Mouse (Mus musculus) E14TG2a.4 (cell line): Measurements from ENCODE around the gene Atp6v1g3.

Experiments
- H3K27me3 ChIP-seq: 2 replicates; pipeline ENCODE4 v1.6.1; 2014; ENCODE audit warnings: low read length, control low read depth; ENCODE audit not compliant: insufficient read depth
- H3K36me3 ChIP-seq: 2 replicates; pipeline ENCODE4 v1.6.1; 2014; ENCODE audit warnings: low read length, control low read depth; ENCODE audit not compliant: insufficient read depth
- H3K4me1 ChIP-seq: replicated peaks from 2 replicates; pipeline ENCODE4 v1.6.1; 2014; ENCODE audit warnings: low read depth, low read length, control low read depth
- H3K4me3 ChIP-seq: replicated peaks from 2 replicates; pipeline ENCODE4 v1.5.1; 2014; ENCODE audit warnings: mild to moderate bottlenecking, low read length
- H3K9me3 ChIP-seq: 2 replicates; pipeline ENCODE4 v1.6.1; 2014; ENCODE audit warnings: low read length, control low read depth
- CTCF ChIP-seq: conservative IDR thresholded peaks from 2 replicates; pipeline ENCODE4 v1.5.1; 2014; ENCODE audit warnings: low read length
- NANOG ChIP-seq: IDR thresholded peaks from 2 replicates; pipeline ENCODE4 v1.6.1; 2014; ENCODE audit warnings: borderline replicate concordance, low read length, mixed read lengths
- POU5F1 ChIP-seq: IDR thresholded peaks from 2 replicates; pipeline ENCODE4 v1.6.1; 2014; ENCODE audit warnings: low read length, borderline replicate concordance

The Atp6v1g3 gene

DNA sequence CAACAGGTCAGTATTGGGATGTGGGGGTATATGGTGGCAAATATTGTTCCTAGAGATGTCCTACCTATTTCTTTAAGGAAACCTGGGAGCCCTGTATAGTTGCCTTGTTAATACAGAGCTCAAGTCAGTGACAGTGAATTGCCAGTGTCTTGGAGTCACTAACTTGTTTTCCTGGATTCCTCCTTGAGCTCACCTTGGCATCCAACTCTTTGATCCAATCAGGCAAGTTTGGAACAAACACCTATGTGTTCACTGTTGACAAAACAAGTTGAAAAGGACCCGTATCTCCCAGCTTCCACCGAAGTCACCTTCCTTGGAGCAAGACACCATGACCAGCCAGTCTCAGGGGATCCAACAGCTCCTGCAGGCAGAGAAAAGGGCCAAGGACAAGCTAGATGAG lies at the start of gene Atp6v1g3:
Gene Atp6v1g3, plus strand, starts transcription at position 301 of the 400 bp plus-strand sequence.
- TF ChIP-seq CTCF (no peak), NANOG (no peak), POU5F1 (no peak)
- H3K9me3 ChIP-seq: no peaks in the 10 kb centered on the region

DNA sequence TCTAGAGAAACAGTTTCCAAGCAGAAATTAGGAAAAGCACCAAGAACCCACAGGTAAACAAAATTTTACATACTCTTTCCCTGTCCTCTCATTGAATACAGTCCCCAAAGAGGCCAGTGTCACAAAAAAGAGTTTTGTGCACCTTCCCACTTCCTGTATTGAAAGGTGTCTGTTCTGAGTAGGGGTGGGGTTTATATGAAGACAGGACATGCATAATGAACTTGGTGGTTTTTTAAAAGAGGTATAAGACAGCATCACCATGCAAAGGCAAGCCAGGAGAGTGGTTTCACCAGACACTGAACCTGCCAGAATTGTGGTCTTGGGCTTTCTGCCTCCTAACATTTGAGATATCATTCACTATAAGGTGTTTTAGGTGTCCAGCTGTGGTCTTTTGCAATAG lies 40.5 kb upstream of the Atp6v1g3 start:
- Histone ChIP-seq H3K27me3 (no peaks in the 10 kb centered on the region), H3K36me3 (no peaks in the 10 kb centered on the region), H3K4me1 (no peaks in the 10 kb centered on the region), H3K9me3 (peaks cover 31% of the 10 kb centered on the region), H3K4me3 (no peak overlapping the region)
- no peak for TF ChIP-seq CTCF
- no peak for TF ChIP-seq POU5F1
- TF ChIP-seq NANOG: no peak

More for the DNA sequence above, at the start of gene Atp6v1g3:
- no peaks in the 10 kb centered on the region for H3K4me1 ChIP-seq
- H3K36me3 ChIP-seq: no peaks in the 10 kb centered on the region
- H3K27me3 ChIP-seq: no peaks in the 10 kb centered on the region
- H3K4me3 ChIP-seq: no peak within 1 kb of the TSS

DNA sequence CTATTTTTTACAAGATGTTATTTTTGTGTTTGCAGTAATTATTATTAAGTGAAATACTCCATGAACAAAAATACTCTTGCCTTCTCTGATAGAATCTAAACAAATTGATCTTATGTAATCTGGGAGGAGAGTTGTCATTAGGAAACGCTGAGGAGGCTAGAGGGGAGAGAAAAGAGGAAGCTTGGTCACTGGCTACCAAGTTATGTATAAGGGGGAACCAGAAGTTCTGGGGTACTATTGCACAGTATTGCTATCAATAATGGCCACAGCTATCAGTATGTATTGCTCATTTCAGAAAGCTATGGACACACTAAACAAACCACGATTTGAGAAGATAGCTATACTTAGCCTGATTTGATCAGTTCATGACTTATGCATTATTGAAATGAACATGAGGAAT lies 36.3 kb upstream of the Atp6v1g3 start:
- Histone ChIP-seq H3K9me3 (peaks cover 10% of the 10 kb centered on the region; the same call in 1 of the 2 replicates), H3K27me3 (no peaks in the 10 kb centered on the region), H3K4me3 (no peak overlapping the region), H3K36me3 (no peaks in the 10 kb centered on the region), H3K4me1 (no peaks in the 10 kb centered on the region)
- no peak for TF ChIP-seq NANOG
- TF ChIP-seq CTCF: no peak

DNA sequence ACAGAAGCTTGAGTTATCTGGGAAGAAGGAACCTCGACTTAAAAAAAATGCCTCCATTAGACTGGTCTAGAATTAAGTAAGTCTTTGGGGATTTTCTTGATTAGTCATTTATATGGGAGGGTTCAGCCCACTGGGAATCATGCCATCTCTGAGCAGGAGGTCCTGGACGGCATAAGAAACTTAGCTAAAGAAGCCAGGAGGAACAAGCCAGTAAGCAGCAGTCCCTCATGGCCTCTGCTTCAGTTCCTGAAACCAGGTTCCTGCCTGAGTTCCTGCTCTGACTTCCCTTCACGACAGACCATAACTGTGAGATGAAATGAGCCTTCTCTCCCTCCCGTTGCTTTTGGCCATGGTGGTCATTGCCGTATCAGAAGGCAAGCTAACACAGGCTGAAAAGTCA lies 29.6 kb upstream of the Atp6v1g3 start:
- Histone ChIP-seq H3K27me3 (no peaks in the 10 kb centered on the region), H3K36me3 (no peaks in the 10 kb centered on the region), H3K4me1 (no peaks in the 10 kb centered on the region), H3K4me3 (no peak overlapping the region), H3K9me3 (no peaks in the 10 kb centered on the region)
- TF ChIP-seq CTCF (no peak), POU5F1 (no peak), NANOG (no peak)

DNA sequence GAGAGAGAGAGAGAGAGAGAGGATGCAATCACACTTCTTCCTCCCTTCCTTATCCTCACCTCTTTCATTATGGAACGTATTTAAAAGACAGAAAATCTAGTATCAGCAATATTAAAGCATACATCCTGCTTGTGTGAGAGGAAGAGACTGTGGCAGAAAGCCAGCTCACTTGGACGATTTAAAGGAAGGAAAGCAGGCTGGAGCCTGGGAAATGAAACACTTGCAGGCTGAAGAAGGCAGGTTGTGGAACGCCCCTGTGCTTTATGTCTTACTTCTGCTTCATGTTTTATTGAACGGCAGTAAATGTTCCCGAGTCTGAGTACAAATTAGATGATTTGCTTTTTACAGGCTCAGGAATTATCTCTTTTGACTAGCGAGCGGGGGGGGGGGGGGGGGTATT lies 29.1 kb upstream of the Atp6v1g3 start:
- TF ChIP-seq NANOG (no peak), CTCF (no peak), POU5F1 (no peak)
- H3K4me1 ChIP-seq: no peaks in the 10 kb centered on the region
- H3K4me3 ChIP-seq: no peak overlapping the region
- no peaks in the 10 kb centered on the region for H3K36me3 ChIP-seq
- no peaks in the 10 kb centered on the region for H3K27me3 ChIP-seq
- H3K9me3 ChIP-seq: no peaks in the 10 kb centered on the region

DNA sequence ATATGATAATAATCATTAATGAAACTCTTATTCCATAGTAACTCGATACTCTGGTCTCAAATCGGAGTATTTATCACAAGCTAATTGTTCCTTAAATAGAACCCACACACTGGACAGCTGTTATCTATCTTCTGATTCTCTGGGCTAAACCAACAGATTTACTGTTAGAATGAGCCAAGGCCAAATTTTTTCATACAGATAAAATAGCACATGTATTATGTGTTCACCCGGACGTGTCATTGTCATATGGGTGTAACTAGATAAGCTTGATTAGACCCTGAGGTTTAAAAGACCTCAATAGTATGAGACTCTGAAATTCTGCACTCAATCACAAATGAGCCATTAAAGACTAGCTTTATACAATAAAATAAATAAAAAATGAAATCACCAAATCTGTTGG lies 28.4 kb upstream of the Atp6v1g3 start:
- Histone ChIP-seq H3K9me3 (no peaks in the 10 kb centered on the region), H3K36me3 (no peaks in the 10 kb centered on the region), H3K4me1 (no peaks in the 10 kb centered on the region), H3K4me3 (no peak overlapping the region), H3K27me3 (no peaks in the 10 kb centered on the region)
- TF ChIP-seq CTCF (no peak), NANOG (no peak), POU5F1 (no peak)

DNA sequence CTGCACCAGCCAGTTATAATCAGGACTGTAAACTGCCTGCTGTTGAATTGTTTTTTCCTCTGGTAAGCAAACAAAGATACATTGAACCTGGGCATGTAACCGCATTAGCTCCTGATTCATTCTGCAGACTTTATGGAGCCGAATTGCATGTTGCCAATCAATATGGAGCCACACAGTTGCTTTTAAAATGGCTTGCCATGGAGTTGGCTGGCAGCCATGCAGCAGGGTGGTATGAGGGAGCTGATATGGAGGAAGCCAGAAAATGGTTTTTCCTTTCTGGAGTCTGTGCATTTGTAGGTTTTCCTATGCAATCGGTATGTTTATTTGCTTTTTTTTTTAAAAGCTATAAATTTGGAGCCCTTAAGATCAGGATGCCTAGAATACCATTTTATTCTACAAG lies 28.0 kb upstream of the Atp6v1g3 start:
- Histone ChIP-seq H3K36me3 (no peaks in the 10 kb centered on the region), H3K9me3 (no peaks in the 10 kb centered on the region), H3K4me1 (no peaks in the 10 kb centered on the region), H3K27me3 (no peaks in the 10 kb centered on the region), H3K4me3 (no peak overlapping the region)
- TF ChIP-seq POU5F1 (no peak), CTCF (no peak), NANOG (no peak)

DNA sequence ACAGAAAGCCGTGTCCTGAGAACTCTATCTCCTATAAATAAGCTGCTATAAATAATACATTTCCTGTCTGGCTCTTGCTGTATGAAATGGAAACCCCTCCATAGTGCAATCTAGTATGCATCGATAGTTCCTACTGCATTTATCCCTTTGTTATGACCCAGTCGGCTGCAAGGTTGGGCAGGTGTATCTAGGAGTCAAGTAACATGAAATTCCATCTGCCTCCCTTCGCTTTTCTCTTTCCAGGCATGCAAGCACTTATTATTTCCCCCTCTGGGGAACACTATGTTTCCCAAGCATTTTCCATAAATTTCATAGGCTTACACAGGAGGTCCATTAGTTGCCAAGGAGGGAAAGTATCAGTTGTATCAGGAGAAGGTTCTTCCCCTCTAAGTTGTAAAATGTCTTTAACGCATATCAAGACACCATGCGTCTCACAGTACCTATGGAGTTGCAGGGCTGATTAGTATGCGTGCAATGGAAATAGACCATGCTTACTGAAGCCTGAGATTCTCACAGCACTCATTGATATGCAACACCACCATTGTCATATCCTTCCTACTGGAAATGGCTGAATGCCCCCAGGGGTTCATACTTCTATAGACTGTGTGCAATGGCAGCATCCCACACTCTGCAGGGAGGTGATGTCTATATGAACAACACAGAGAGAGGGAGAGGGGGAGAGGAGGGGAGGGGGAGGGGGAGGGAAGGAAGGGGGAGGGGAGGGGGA lies 26.9 kb upstream of the Atp6v1g3 start:
- Histone ChIP-seq H3K4me1 (no peaks in the 10 kb centered on the region), H3K27me3 (no peaks in the 10 kb centered on the region), H3K36me3 (no peaks in the 10 kb centered on the region), H3K4me3 (no peak overlapping the region), H3K9me3 (no peaks in the 10 kb centered on the region)
- no peak for TF ChIP-seq POU5F1
- no peak; the same call in 1 of the 2 replicates for TF ChIP-seq NANOG
- TF ChIP-seq CTCF: no peak

DNA sequence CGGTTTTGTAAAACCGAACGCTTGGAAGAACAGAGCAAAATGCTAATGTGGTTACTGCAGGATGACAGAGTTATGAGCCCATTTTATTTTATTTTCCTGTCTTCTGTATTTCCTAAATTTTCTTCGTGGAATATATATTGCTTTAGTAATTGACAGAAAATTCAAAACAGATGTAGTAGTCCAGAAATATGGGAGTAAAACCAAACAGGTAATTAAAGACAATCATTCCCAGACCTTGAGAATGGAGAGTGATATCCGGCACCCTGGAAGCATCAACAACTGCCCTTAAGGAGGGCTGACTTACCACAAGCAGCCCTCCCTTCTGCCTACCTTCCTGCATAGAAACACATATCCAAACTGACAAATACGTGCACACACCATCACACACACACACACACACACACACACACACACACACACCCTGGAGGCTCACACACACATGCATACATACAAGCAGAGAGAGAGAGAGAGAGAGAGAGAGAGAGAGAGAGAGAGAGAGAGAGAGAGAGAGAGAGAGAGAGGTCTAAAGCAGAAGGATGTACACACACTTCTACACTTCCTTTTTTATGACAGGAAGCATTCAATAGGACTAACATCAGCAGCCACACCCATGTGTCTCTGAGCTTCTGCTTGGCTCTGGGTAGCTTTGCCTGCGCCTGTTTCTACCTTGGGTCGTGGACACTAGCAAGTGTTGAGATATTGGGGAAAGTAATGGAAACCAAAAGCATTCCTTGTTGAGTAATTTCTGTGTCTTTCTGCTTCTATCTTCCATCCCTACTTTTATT lies 25.6 kb upstream of the Atp6v1g3 start:
- no peak overlapping the region for H3K4me3 ChIP-seq
- no peaks in the 10 kb centered on the region for H3K36me3 ChIP-seq
- no peaks in the 10 kb centered on the region for H3K4me1 ChIP-seq
- TF ChIP-seq CTCF (no peak), POU5F1 (no peak), NANOG (no peak)
- no peaks in the 10 kb centered on the region for H3K9me3 ChIP-seq
- no peaks in the 10 kb centered on the region for H3K27me3 ChIP-seq
